Mouse (Mus musculus) adrenal gland (tissue): Measurements from ENCODE around the gene Ifne.

Experiments
- intact Hi-C: fragments of 180-260 bp; cut with DNase I; formaldehyde crosslinking; loops from one replicate; pipeline ENCODE4 v1.15.1; 2025
- long read RNA-seq, 2 experiments: library from polyadenylated mRNA; unstranded; transcript quantifications; one replicate each; pipeline ENCODE4 v2.0.0; 2020; ENCODE audit warnings: borderline replicate concordance in 1 of 2; ENCODE audit not compliant: insufficient replicate concordance in 1 of 2

The Ifne gene
- long read RNA-seq, experiment 1: 0 reads
- long read RNA-seq, experiment 2: 0 reads

- intact Hi-C loops: no loop called here
Measured at GRCm38 (mm10) chr4:88880101-88880500, at the start of gene Ifne. TSS of gene Ifne (minus strand) at chr4:88880201.

- intact Hi-C loops: no loop called here
Measured at GRCm38 (mm10) chr4:88928341-88929102, 48.5 kb upstream of the Ifne start.

GRCm38 (mm10) chr4:88927850-88928249 lies 47.8 kb upstream of the Ifne start:
- intact Hi-C loops: no loop called here

GRCm38 (mm10) chr4:88926637-88927036 lies 46.6 kb upstream of the Ifne start:
- intact Hi-C loops: no loop called here

GRCm38 (mm10) chr4:88926082-88926481 lies 46.1 kb upstream of the Ifne start:
- intact Hi-C loops: no loop called here

- intact Hi-C loops: no loop called here
Measured at GRCm38 (mm10) chr4:88925456-88925855, 45.5 kb upstream of the Ifne start.

- intact Hi-C loops: no loop called here
Measured at GRCm38 (mm10) chr4:88921280-88921679, 41.3 kb upstream of the Ifne start.

- intact Hi-C loops: no loop called here
Measured at GRCm38 (mm10) chr4:88917770-88918460, 37.9 kb upstream of the Ifne start.

- intact Hi-C loops: no loop called here
Measured at GRCm38 (mm10) chr4:88916306-88916705, 36.3 kb upstream of the Ifne start.

- intact Hi-C loops: no loop called here
Measured at GRCm38 (mm10) chr4:88913984-88914383, 34.0 kb upstream of the Ifne start.

GRCm38 (mm10) chr4:88912882-88913281 lies 32.9 kb upstream of the Ifne start:
- intact Hi-C loops: no loop called here

GRCm38 (mm10) chr4:88912187-88912586 lies 32.2 kb upstream of the Ifne start:
- intact Hi-C loops: no loop called here

- intact Hi-C loops: no loop called here
Measured at GRCm38 (mm10) chr4:88909600-88910534, 29.9 kb upstream of the Ifne start.

GRCm38 (mm10) chr4:88893201-88893754 lies 13.3 kb upstream of the Ifne start:
- intact Hi-C loops: no loop called here

- intact Hi-C loops: no loop called here
Measured at GRCm38 (mm10) chr4:88888236-88888635, 8.2 kb upstream of the Ifne start.

- intact Hi-C loops: loop anchor here (10.0 kb wide), 1 partner anchor 636 kb away; no protein-coding TSS in a partner anchor
Measured at GRCm38 (mm10) chr4:88878772-88879171, 1.2 kb downstream of the Ifne start.

GRCm38 (mm10) chr4:88878246-88878645 lies 1.8 kb downstream of the Ifne start:
- intact Hi-C loops: loop anchor here (10.0 kb wide), 1 partner anchor 637 kb away; no protein-coding TSS in a partner anchor

- intact Hi-C loops: loop anchor here (10.0 kb wide), 1 partner anchor 638 kb away; no protein-coding TSS in a partner anchor
Measured at GRCm38 (mm10) chr4:88876520-88876919, 3.5 kb downstream of the Ifne start.

- intact Hi-C loops: loop anchor here (10.0 kb wide), 1 partner anchor 639 kb away; no protein-coding TSS in a partner anchor
Measured at GRCm38 (mm10) chr4:88875435-88876095, 4.4 kb downstream of the Ifne start.

GRCm38 (mm10) chr4:88872691-88873090 lies 7.3 kb downstream of the Ifne start:
- intact Hi-C loops: loop anchor here (1.0 to 10.0 kb wide), 3 partner anchors 65 to 642 kb away; no protein-coding TSS in a partner anchor
